Mouse (Mus musculus): Measurements from ENCODE around the gene Tmem11. TPM values are rescaled to one million over a fixed set of nuclear protein-coding genes. Genes with fewer than 3 reads are reported as not detected.

Gene Tmem11
- polyA plus RNA-seq (2015; fragmentation: Illumina TruSeq; extraction: RNeasy Lipid Tissue Mini Kit (QIAGEN cat#74804); ENCODE audit: insufficient read depth, low replicate concordance): 15.2 TPM

DNA sequence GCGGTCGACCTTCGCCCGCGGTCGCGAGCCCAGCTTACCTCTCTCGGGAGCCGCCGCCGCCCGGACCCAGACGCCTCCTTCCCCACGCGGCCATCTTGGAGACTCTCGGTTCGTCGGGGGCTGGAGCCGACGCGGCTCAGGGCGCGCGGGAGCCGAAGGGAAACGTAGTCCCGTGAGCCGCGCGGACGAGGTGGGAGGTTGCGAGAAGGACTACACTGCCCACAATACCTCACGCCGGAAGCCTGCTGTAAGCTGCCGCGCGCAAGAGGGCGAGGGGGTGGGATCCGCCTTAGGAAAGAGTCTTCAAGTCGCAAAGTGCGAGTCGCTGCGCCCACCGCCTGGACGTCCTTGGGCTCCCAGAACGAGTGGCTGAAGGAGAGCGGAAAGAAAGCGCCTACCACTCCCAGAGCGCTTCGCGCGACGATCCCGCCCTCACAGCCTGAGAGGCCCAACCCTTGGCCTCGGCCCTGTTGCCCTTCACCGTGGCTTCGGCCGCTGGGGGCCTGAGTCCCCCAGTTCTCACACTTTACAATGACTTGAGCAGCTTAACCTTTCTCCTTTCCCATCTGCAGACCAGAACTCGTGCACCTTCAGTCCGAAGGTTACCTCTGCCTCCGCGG, at the start of gene Tmem11:
Gene Tmem11, minus strand, starts transcription at position 598 of the 620 bp plus-strand sequence.

GRCm38 (mm10) chr11:60914491-60914890, 35.4 kb upstream of the Tmem11 start, which contains the start of gene Natd1:
Gene Natd1 (minus strand): TSS chr11:60914750.

DNA sequence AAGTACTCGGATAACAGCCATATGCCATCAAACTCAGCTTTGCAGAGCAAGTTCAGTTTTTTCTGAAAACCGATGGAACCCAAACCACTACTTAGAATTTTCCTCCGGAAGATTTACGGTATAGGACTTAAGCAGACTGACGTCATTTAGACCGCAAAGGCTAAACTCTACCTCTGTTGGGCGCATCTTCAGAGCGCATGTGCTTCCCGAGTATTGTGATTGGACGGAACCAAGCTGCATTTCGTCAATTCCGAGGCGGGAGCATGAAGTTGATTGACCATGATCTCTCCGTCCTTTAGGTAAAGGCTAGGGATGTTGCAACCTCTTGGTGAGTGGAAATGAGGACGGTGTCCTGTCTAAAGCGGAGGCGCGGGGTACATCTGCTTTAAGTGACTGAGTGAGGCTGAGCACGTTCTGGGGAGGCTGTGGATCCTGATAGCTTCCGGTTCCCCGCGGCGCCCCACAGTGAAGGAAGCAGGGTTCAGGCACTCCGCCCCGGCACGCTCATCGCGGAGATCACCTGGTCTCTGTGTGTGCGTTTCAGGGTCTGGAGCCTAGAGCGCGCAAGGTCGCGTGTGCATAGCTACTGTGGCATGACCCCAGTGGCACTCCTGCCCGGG, 48.5 kb downstream of the Tmem11 start, which contains the start of gene Dhrs7b:
Gene Dhrs7b, plus strand, starts transcription at position 199 of the 620 bp plus-strand sequence.

Other genes with a start within 250 kb of the Tmem11 start
- gene Llgl1, start 179.5 kb downstream of the Tmem11 start, polyA plus RNA-seq (2015; fragmentation: Illumina TruSeq; extraction: RNeasy Lipid Tissue Mini Kit (QIAGEN cat#74804); ENCODE audit: insufficient read depth, low replicate concordance): 6.9 TPM
- gene Flii, start 152.0 kb downstream of the Tmem11 start, polyA plus RNA-seq (2015; fragmentation: Illumina TruSeq; extraction: RNeasy Lipid Tissue Mini Kit (QIAGEN cat#74804); ENCODE audit: insufficient read depth, low replicate concordance): 56.0 TPM
- 4.3 TPM for gene Mief2, start 150.9 kb downstream of the Tmem11 start, polyA plus RNA-seq (2015; fragmentation: Illumina TruSeq; extraction: RNeasy Lipid Tissue Mini Kit (QIAGEN cat#74804); ENCODE audit: insufficient read depth, low replicate concordance)
- gene Top3a, start 101.9 kb downstream of the Tmem11 start, polyA plus RNA-seq (2015; fragmentation: Illumina TruSeq; extraction: RNeasy Lipid Tissue Mini Kit (QIAGEN cat#74804); ENCODE audit: insufficient read depth, low replicate concordance): 14.0 TPM
- gene Smcr8, start 101.7 kb downstream of the Tmem11 start, polyA plus RNA-seq (2015; fragmentation: Illumina TruSeq; extraction: RNeasy Lipid Tissue Mini Kit (QIAGEN cat#74804); ENCODE audit: insufficient read depth, low replicate concordance): 36.9 TPM
- gene Shmt1, start 67.6 kb downstream of the Tmem11 start, polyA plus RNA-seq (2015; fragmentation: Illumina TruSeq; extraction: RNeasy Lipid Tissue Mini Kit (QIAGEN cat#74804); ENCODE audit: insufficient read depth, low replicate concordance): 12.6 TPM
- 8.9 TPM for gene Dhrs7b, start 48.6 kb downstream of the Tmem11 start, polyA plus RNA-seq (2015; fragmentation: Illumina TruSeq; extraction: RNeasy Lipid Tissue Mini Kit (QIAGEN cat#74804); ENCODE audit: insufficient read depth, low replicate concordance)
- 8.3 TPM for gene Natd1, start 35.5 kb upstream of the Tmem11 start, polyA plus RNA-seq (2015; fragmentation: Illumina TruSeq; extraction: RNeasy Lipid Tissue Mini Kit (QIAGEN cat#74804); ENCODE audit: insufficient read depth, low replicate concordance)
- 32.8 TPM for gene Map2k3, start 52.8 kb upstream of the Tmem11 start, polyA plus RNA-seq (2015; fragmentation: Illumina TruSeq; extraction: RNeasy Lipid Tissue Mini Kit (QIAGEN cat#74804); ENCODE audit: insufficient read depth, low replicate concordance)
- gene Kcnj12, start 143.3 kb upstream of the Tmem11 start, polyA plus RNA-seq (2015; fragmentation: Illumina TruSeq; extraction: RNeasy Lipid Tissue Mini Kit (QIAGEN cat#74804); ENCODE audit: insufficient read depth, low replicate concordance): not detected
- gene Tnfrsf13b, start 247.5 kb upstream of the Tmem11 start, polyA plus RNA-seq (2015; fragmentation: Illumina TruSeq; extraction: RNeasy Lipid Tissue Mini Kit (QIAGEN cat#74804); ENCODE audit: insufficient read depth, low replicate concordance): 157 TPM